Mouse (Mus musculus) stomach, postnatal 0 days (tissue): ENCODE measurements around the gene Psmc5. TPM values are rescaled to one million over a fixed set of nuclear protein-coding genes. Genes with fewer than 3 reads are reported as not detected.

Source experiments
- ATAC-seq: fragments of 200-750 bp; cut with Nextera tagmentation; 2 replicates; pipeline ENCODE4 v1.8.0; 2017; ENCODE audit not compliant: low FRiP score, low TSS enrichment
- DNase-seq: peaks from one replicate; pipeline ENCODE4 v3.0.0-alpha.2; 2016; ENCODE audit warnings: low spot score
- H3K27ac ChIP-seq: fragments of 300-500 bp; sonication (generic); replicated peaks from 2 replicates; pipeline ENCODE4 v1.5.1; 2014; ENCODE audit warnings: mild to moderate bottlenecking, control low read depth
- H3K27me3 ChIP-seq: fragments of 300-500 bp; sonication (generic); 2 replicates; pipeline ENCODE4 v1.6.1; 2014; ENCODE audit warnings: low read length; ENCODE audit not compliant: control insufficient read depth, insufficient read depth
- H3K36me3 ChIP-seq: fragments of 300-500 bp; sonication (generic); 2 replicates; pipeline ENCODE4 v1.6.1; 2014; ENCODE audit warnings: low read length, mixed read lengths; ENCODE audit not compliant: control insufficient read depth, insufficient read depth
- H3K4me1 ChIP-seq: fragments of 300-500 bp; sonication (generic); replicated peaks from 2 replicates; pipeline ENCODE4 v1.6.1; 2014; ENCODE audit warnings: antibody characterized with exemption; ENCODE audit not compliant: control insufficient read depth, insufficient read depth
- H3K4me2 ChIP-seq: fragments of 300-500 bp; sonication (generic); replicated peaks from 2 replicates; pipeline ENCODE4 v1.6.1; 2014; ENCODE audit warnings: low read depth, mild to moderate bottlenecking, control low read depth, moderate library complexity
- H3K4me3 ChIP-seq: fragments of 300-500 bp; sonication (generic); 2 replicates; pipeline ENCODE4 v1.5.1; 2014; ENCODE audit warnings: low read depth, low read length, control low read depth
- H3K9ac ChIP-seq: fragments of 300-500 bp; sonication (generic); 2 replicates; pipeline ENCODE4 v1.6.1; 2014; ENCODE audit warnings: mild to moderate bottlenecking, low read length, control low read depth, mixed read lengths
- H3K9me3 ChIP-seq: fragments of 300-500 bp; sonication (generic); 2 replicates; pipeline ENCODE4 v1.6.1; 2016; ENCODE audit warnings: low read length; ENCODE audit not compliant: control insufficient read depth
- CTCF ChIP-seq: IDR thresholded peaks from 2 replicates; pipeline ENCODE4 v1.5.1; 2016; ENCODE audit warnings: antibody characterized with exemption, low read depth, mild to moderate bottlenecking, moderate library complexity
- EP300 ChIP-seq: optimal IDR thresholded peaks from 2 replicates; pipeline ENCODE3; 2016; ENCODE audit warnings: antibody characterized with exemption
- WGBS: fragments of 180-500 bp; shearing (Covaris S2); extraction: QIAGEN DNeasy Blood & Tissue Kit; methylation state at CpG from one replicate; pipeline ENCODE4 v1.1.7; 2014; 5-methylcytosine and 5-hydroxymethylcytosine counted together
- polyA plus RNA-seq: library from polyadenylated mRNA; unstranded; fragments of >200 nt; fragmentation: Nextera tagmentation; extraction: Ambion mirVana; gene quantifications from 2 replicates; pipeline ENCODE4 v1.2.1, GENCODE M21; 2015

Psmc5 gene
- 202 and 206 TPM in 2 replicates for polyA plus RNA-seq

DNA sequence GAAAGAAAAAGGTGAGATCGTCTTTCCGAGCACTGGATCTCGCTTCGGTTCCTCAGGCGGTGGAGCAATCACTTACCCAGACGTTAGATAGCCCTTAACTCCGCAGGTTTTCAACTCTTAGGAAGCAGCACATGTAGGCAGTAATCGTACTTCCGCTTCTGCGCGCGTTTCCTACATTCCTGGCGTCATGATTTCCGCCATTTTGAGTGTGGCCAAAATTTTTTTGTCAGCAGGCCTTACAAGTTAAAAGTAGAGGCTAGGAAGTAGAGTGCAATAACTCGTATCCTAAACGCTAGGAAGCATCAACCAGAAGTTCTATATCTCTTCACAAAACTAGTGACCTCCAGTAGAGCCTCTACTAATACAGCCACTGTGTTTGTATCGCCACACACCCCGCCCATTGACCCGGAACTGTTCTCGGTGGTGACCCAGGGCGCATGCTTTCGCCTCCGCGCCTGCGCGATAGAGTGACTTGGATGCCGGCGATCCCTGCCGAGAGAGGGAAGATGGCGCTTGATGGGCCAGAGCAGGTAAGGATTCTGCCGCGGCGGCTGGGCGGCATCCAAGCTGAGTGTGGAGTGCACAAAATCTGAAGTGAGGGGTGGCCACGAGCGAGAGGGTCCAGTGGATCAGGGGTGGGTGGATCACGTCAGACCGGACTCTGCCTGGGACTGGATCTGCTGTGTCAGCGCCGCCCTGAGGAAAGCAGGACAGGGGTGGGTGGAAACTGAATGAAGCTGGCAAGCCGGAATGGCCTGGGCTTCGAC lies at the start of gene Psmc5, which contains the start of gene Ftsj3:
Psmc5 (plus strand) TSS at position 470 of the 767 bp plus-strand sequence.
Ftsj3 (minus strand) TSS at position 395 of the 767 bp plus-strand sequence.
- DNase-seq (peak; percentile 96), ATAC-seq (peak; percentile 96)
- Histone ChIP-seq H3K27me3 (no peaks in the 10 kb centered on the region), H3K4me2 (peak within 1 kb of the TSS; percentile 76), H3K27ac (peak within 1 kb of the TSS; percentile 79), H3K9ac (peak within 1 kb of the TSS; percentile 70), H3K36me3 (no peaks in the 10 kb centered on the region; the same call in 1 of the 2 replicates), H3K4me1 (0 out of 2 replicates have a peak, but pooled peaks cover 2% of the 10 kb centered on the region), H3K4me3 (peak within 1 kb of the TSS; percentile 69), H3K9me3 (no peaks in the 10 kb centered on the region)
- WGBS, result under 1% methylated on average over 42 of the region's 42 CpGs
- TF ChIP-seq EP300 (no peak), CTCF (peak; percentile 60)

DNA sequence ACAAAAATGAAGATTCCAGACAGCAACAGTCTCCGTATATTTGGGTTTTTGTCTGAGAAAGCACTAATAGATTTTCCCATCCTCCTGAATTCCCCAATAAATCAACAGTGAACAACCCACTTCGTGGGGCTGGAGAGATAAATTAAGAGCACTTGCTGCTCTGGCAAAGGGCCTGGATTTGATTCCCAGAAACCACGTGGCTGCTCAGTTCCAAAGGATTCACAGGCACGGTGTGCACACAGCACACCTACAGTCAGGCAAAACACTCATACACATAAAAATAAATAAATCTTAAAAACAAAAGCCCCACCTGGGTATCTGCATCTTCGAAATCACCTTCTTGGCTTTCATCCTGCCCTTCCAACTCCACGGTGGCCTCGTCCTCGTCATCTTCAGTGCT lies 43.2 kb upstream of the Psmc5 start:
- Histone ChIP-seq H3K9ac (no peak overlapping the region), H3K4me1 (peaks cover 4% of the 10 kb centered on the region; the same call in 1 of the 2 replicates), H3K27ac (no peak overlapping the region), H3K9me3 (no peaks in the 10 kb centered on the region), H3K36me3 (peaks cover 20% of the 10 kb centered on the region), H3K27me3 (no peaks in the 10 kb centered on the region), H3K4me2 (no peak overlapping the region), H3K4me3 (no peak overlapping the region)
- no peak for ATAC-seq
- 81% methylated on average over 8 of the region's 8 CpGs for WGBS
- DNase-seq, result no peak
- TF ChIP-seq CTCF (no peak), EP300 (no peak)

DNA sequence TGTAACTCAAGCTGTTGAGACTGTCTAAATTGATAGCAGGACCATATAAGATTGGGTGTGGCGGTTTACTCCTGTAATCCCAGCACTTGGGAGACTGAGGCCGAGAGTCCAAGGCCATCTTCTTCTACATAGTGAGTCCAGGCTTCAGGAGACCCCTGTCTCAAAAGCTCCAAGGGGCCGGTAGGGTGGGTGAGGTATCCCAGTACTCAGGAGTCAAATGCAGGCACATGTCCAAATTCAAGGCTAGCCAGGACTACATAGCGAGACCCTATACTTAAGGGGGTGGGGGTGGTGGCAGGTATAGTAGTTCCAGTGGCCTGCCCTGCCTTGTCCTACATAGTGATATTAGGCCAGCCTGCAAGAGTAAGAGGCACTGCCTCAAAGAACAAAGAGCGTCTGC lies 41.1 kb upstream of the Psmc5 start:
- ATAC-seq (no peak), DNase-seq (no peak)
- Histone ChIP-seq H3K4me3 (peak overlapping the region; percentile 95), H3K9ac (peak overlapping the region; percentile 81), H3K36me3 (peaks cover 8% of the 10 kb centered on the region), H3K4me1 (peaks cover 4% of the 10 kb centered on the region; the same call in 1 of the 2 replicates), H3K27me3 (no peaks in the 10 kb centered on the region), H3K27ac (no peak overlapping the region), H3K9me3 (no peaks in the 10 kb centered on the region), H3K4me2 (peak overlapping the region; percentile 65)
- WGBS, result 86% methylated on average over 5 of the region's 5 CpGs
- TF ChIP-seq CTCF (no peak), EP300 (no peak)

DNA sequence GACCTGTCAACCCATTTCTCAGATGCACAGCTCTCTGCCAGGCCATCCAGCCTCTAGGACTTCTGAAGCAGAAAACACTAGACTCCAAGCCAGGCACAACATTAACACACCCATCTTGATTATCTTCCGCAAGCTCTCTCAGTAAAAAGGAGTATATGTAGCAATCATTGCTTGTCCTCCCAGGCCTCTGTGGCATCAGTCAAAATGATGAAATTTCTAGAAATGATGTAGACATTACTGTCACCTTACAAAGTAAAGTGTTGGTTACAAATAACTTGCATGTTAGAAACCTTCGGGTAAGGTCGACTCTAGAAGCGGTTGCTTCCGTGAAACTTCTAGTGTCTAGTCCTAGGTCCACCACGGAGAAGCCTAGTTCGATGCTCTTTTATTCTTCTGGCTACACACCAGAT lies 40.5 kb upstream of the Psmc5 start:
- ATAC-seq (no peak), DNase-seq (no peak)
- Histone ChIP-seq H3K4me1 (peaks cover 4% of the 10 kb centered on the region; the same call in 1 of the 2 replicates), H3K36me3 (peaks cover 6% of the 10 kb centered on the region), H3K27me3 (no peaks in the 10 kb centered on the region), H3K4me3 (peak overlapping the region; percentile 95), H3K9me3 (no peaks in the 10 kb centered on the region), H3K9ac (peak overlapping the region; percentile 81), H3K27ac (peak overlapping the region; percentile 90), H3K4me2 (peak overlapping the region; percentile 65)
- no peak for TF ChIP-seq CTCF
- TF ChIP-seq EP300, result no peak
- WGBS, result 9% methylated on average over 7 of the region's 7 CpGs

DNA sequence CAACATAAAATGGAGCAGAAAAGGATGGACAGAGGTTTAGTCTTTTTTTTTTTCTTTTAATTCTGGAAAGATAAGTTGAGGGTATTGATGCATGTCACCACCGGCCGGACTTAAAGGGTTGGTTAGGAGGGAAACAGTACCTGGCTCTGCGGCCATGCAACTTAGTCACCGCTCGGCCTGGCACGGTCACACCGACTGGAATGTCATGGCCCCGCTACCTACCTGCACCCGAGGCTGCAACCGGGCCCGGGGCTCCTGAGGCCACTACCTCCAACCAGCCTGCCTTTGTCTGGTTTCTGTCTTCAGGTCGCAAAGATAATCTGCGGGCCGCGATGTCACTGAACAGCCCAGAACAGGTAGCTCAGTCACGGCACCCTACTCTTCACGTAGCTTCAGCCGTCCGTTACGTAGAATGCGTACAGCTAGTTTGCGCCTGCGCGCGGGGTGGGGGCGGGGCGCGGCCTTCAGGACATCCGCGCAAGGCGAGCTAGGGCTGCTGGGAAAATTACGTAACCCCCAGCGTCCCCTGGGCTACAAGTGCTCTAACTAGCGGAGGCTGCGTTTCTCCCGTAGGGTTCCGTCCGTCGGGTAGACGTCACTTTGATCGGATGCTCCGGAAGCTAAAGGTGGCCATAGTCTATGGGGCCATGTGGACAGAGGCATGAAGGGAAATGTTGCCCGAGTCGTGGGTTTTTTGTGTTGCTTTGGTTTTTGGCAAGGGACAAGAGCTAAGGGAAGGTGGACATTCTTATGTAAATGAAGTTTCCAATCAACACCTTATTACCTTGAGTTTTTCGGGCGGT lies 39.8 kb upstream of the Psmc5 start, which contains the start of gene Ccdc47:
Ccdc47 (minus strand) TSS at position 418 of the 803 bp plus-strand sequence.
- under 1% methylated on average over 46 of the region's 46 CpGs for WGBS
- DNase-seq, result peak; percentile 97
- H3K27ac ChIP-seq, result peak within 1 kb of the TSS; percentile 98

More for the DNA sequence above, 39.8 kb upstream of the Psmc5 start, which contains the start of gene Ccdc47:
- H3K36me3 ChIP-seq, result peaks cover 3% of the 10 kb centered on the region
- no peaks in the 10 kb centered on the region for H3K27me3 ChIP-seq
- no peaks in the 10 kb centered on the region for H3K9me3 ChIP-seq
- H3K4me2 ChIP-seq, result peak within 1 kb of the TSS; percentile 65
- peaks cover 4% of the 10 kb centered on the region; the same call in 1 of the 2 replicates for H3K4me1 ChIP-seq
- peak within 1 kb of the TSS; percentile 95 for H3K4me3 ChIP-seq
- ATAC-seq, result peak; percentile 98
- peak within 1 kb of the TSS; percentile 97 for H3K9ac ChIP-seq
- peak; percentile 38 for TF ChIP-seq EP300
- 0 out of 2 replicates have a peak, but pooled peaks have one; percentile 20 for TF ChIP-seq CTCF
